Mouse (Mus musculus) gastrocnemius, postnatal 36 days (tissue): ENCODE measurements around the gene Aldh1l1. TPM values are rescaled to one million over a fixed set of nuclear protein-coding genes. Genes with fewer than 3 reads are reported as not detected.

Experiments
- DNase-seq, 2 experiments: peaks; one replicate each; pipeline ENCODE4 v3.0.0; 2022
- intact Hi-C: fragments of 180-260 bp; cut with DNase I; formaldehyde crosslinking; loops from one replicate; pipeline ENCODE4 v1.15.1; 2025
- long read RNA-seq, 2 experiments: library from polyadenylated mRNA; stranded (forward); transcript quantifications; one replicate each; pipeline ENCODE4 v2.0.0; 2021
- total RNA-seq, 2 experiments: library from RNA; stranded (reverse); gene quantifications; 2 replicates each; pipeline ENCODE4 v1.2.3; 2021

Aldh1l1 gene
- total RNA-seq = 1 to 10 TPM; 2.9 to 4.0 TPM
- long read RNA-seq, experiment 1, partial matches to known transcripts = 6 of 7 reads
- long read RNA-seq, experiment 1, other reads (novel, unspliced or antisense) = 1 of 7 reads
- long read RNA-seq, experiment 2, partial matches to known transcripts = 6 of 9 reads
- long read RNA-seq, experiment 2, other reads (novel, unspliced or antisense) = 0 of 9 reads

GRCm38 (mm10) chr6:90486176-90486921 is at the start of gene Aldh1l1:
Aldh1l1 (plus strand) TSS chr6:90486427.
- DNase-seq = no peak
- intact Hi-C loops = no loop called here

DNA sequence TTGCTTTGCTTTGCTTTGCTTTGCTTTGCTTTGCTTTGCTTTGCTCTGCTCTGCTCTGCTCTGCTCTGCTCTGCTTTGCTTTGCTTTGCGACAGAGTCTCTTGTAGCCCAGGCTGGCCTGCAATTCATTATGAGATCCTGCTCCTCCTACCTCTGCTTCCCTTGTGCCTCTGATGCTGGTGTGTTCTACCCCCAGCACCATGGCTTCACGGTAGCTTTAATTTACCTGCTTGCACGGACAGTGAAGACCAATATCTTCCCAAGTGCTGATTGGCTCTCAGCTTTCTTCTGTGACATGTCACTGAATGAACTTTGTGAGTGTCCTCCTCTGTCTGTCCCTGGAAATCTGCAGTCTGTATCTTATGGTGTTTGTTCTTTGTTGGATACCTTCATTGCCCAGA is 49.2 kb upstream of the Aldh1l1 start:
- intact Hi-C loops = loop anchor here (10.0 kb wide), 1 partner anchor 138 kb away; no protein-coding TSS in a partner anchor
- DNase-seq = no peak

DNA sequence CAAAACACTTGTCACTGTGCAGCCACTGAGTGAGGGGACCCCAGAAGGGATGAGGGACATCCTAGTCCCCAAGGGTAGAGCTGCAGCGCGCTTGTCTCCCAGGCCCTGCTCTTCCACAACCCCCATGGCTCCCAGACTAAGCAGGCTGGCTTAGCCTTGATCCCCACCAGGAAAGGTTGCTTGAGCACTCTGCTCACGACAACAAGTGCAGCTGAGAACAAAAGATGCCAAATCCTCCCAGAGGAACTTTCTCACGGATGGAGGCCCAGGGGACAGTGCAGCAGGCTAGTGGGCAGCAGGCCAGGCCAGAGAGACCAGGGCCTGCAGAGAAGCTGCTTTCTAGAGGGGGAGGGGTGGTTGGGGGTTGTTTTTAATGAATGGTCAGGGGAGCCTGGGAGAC is 39.3 kb upstream of the Aldh1l1 start:
- no peak for DNase-seq
- intact Hi-C loops = loop anchor here (5.0 kb wide), 1 partner anchor 90 kb away; no protein-coding TSS in a partner anchor

DNA sequence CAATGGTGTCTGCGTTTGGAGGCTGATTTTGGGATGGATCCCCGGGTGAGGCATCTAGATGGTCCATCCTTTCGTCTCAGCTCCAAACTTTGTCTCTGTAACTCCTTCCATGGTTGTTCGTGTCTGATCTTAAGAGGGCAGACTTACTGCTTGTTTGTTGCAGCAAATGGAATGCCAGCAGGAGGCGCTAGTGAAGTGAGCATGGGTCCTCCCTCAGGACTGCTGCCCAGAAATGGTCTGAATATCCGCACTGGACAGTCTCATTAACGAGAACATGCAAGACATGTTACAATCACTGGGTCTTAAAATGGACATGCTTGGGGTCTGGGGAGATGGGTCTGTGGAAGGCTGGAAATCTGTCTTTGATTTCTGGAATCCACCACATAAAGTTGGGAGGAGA is 36.0 kb upstream of the Aldh1l1 start:
- intact Hi-C loops = loop anchor here (1.0 kb wide), 1 partner anchor 65 kb away; no protein-coding TSS in a partner anchor
- peak; percentile 81 to 89 for DNase-seq

- peak; percentile 60 to 62 for DNase-seq
- intact Hi-C loops = loop anchor here (1.0 kb wide), 1 partner anchor 65 kb away; no protein-coding TSS in a partner anchor
Measured at GRCm38 (mm10) chr6:90450697-90451096, 35.5 kb upstream of the Aldh1l1 start.

DNA sequence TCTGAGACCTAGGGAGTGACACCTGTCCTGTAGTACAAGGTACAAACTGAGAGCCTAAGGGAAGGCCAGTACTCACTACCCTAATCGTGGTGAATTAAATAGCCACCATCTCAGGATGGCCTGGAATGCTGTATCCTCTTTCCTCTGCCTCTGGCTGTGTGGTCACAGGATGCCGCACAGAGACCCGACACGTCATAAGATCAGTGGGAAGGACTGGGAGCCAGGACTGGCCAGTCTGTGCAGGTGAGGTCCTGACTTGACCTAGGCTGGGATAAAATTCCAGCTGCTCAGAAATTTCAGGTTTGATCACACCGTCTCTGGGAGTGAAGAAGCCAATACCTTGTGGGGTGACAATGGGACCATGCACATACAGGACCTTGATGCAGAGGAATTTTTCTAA is 34.7 kb upstream of the Aldh1l1 start:
- intact Hi-C loops = no loop called here

DNA sequence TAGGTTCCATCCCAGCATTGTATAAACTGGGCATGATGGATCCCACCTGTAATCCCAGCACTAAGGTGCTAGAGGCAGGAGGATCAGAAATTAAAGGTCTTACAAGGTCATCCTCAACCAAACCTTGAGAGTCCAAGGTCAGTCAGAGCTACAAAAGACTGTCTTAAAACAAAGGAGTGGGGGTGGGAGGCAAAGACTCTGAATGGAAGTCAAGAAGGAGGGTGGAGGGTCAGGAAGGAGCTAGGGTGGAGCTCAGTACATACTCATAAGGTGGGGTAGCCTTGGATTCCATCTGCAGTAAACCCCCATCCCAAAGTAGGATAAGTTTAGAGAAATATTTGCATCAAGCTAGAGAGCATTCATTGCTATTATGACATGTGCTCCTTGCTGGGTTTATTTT is 33.6 kb upstream of the Aldh1l1 start:
- intact Hi-C loops = no loop called here
- DNase-seq = no peak

More for the DNA sequence above, 34.7 kb upstream of the Aldh1l1 start:
- no peak for DNase-seq

GRCm38 (mm10) chr6:90453751-90454150 is 32.5 kb upstream of the Aldh1l1 start:
- intact Hi-C loops = no loop called here
- DNase-seq = no peak

DNA sequence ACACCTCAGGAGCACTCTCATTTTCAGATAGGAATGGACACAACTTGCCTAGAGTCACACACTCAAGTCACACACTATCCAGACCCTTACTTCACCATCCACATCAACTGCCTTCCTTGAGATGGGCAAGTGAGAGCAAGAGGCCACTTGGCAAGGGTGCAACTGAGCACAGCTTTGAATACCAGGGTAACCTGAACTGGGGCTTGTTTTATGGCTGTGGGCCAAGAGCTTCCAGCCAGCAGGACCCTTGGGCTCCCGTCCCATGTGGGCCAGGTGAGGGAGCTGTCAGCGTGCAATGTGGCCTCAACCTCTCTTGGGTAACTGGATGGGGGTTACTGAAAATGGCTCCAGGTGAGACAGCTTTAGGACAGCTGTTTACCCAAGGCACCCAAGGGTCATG is 28.8 kb upstream of the Aldh1l1 start:
- no peak for DNase-seq
- intact Hi-C loops = no loop called here

DNA sequence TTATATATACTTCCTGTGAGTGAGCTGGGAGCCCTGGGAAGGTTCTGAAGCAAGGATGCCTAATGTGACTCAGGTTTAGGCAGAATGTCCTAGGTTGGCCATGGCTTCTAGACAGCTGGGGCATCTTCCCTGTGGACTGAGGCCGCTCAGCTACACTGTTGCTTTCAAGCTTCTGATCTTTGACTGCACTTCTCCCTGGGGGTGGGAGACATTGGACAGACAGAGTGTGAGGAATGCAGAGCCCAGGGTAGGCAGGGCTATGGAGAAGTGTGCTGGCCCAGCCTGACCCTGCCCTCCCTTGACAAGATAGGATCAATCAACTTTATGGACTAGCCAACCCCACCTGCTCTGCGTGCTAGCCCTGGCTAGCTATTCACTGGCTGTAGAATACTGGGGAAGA is 25.0 kb upstream of the Aldh1l1 start:
- intact Hi-C loops = no loop called here
- no peak for DNase-seq

DNA sequence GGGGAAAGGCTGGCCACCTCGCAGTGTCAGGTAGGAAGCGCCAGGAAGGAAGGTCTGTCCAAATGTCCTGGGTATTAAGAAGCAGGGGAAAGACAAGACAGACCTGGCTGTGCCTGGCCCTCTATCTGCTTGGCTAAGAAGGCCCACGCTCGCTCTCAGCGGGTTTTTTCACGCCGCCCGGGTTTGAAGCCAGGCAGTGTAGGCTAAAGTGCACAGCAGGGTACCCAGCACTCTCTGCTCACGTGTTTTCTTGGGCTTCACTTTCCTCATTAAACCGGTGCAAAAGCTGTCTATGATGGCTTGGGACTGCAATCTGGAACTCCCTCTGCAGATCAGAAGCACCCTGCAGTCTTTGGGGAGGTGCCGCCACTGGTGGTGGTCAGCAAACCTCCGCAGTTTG is 24.5 kb upstream of the Aldh1l1 start:
- DNase-seq = no peak
- intact Hi-C loops = loop anchor here (2.0 kb wide), 1 partner anchor 47 kb away; no protein-coding TSS in a partner anchor

- intact Hi-C loops = loop anchor here (2.0 kb wide), 1 partner anchor 47 kb away; no protein-coding TSS in a partner anchor
Measured at GRCm38 (mm10) chr6:90462181-90462706, 24.0 kb upstream of the Aldh1l1 start, which contains the start of gene Klf15. Klf15 (plus strand) TSS chr6:90462576.

DNA sequence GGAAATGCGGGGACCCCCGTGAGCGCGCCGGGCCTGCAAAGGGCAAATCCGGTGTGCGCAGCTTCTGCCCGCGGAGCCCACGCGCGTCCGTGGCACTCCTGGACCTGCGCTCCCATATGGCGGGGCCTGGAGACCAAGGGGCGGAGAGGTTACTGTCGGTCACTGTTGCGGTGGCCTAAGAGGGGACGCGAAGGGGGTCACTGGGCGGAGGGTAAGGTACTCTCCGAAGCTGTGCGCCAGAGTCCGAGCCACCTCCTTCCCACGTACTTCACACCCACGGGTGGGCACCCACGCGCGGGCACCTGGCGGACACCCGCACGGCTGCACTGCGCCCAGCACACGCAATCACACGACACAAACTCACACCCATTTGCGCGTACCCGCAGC is 23.4 kb upstream of the Aldh1l1 start:
- DNase-seq = no peak
- intact Hi-C loops = loop anchor here (2.0 kb wide), 1 partner anchor 46 kb away; no protein-coding TSS in a partner anchor

More at GRCm38 (mm10) chr6:90462181-90462706, 24.0 kb upstream of the Aldh1l1 start, which contains the start of gene Klf15:
- DNase-seq = peak; percentile 70 to 79

GRCm38 (mm10) chr6:90463228-90463862 is 22.9 kb upstream of the Aldh1l1 start:
- DNase-seq = peak; percentile 87 to 96
- intact Hi-C loops = loop anchor here (2.0 kb wide), 1 partner anchor 45 kb away; no protein-coding TSS in a partner anchor

- intact Hi-C loops = loop anchor here (2.0 kb wide), 1 partner anchor 45 kb away; no protein-coding TSS in a partner anchor
- no peak for DNase-seq
Measured at GRCm38 (mm10) chr6:90463890-90464421, 22.3 kb upstream of the Aldh1l1 start.

- peak in 1 of 2 experiments; percentile 15 for DNase-seq
- intact Hi-C loops = no loop called here
Measured at GRCm38 (mm10) chr6:90465028-90465640, 21.1 kb upstream of the Aldh1l1 start.

GRCm38 (mm10) chr6:90466079-90466478 is 20.1 kb upstream of the Aldh1l1 start:
- DNase-seq = peak; percentile 59 to 78
- intact Hi-C loops = no loop called here

GRCm38 (mm10) chr6:90466847-90467410 is 19.3 kb upstream of the Aldh1l1 start:
- no peak for DNase-seq
- intact Hi-C loops = no loop called here

- intact Hi-C loops = no loop called here
- no peak for DNase-seq
Measured at GRCm38 (mm10) chr6:90468216-90468615, 18.0 kb upstream of the Aldh1l1 start.

GRCm38 (mm10) chr6:90469041-90469440 is 17.2 kb upstream of the Aldh1l1 start:
- intact Hi-C loops = no loop called here
- no peak for DNase-seq
